Mouse (Mus musculus): Measurements from ENCODE around the gene Acat2.
"Not testable (repeated sequence)": the region's sequence is repeated elsewhere in the genome, so short reads cannot be mapped to it uniquely, and the experiment has no call there.

DNA sequence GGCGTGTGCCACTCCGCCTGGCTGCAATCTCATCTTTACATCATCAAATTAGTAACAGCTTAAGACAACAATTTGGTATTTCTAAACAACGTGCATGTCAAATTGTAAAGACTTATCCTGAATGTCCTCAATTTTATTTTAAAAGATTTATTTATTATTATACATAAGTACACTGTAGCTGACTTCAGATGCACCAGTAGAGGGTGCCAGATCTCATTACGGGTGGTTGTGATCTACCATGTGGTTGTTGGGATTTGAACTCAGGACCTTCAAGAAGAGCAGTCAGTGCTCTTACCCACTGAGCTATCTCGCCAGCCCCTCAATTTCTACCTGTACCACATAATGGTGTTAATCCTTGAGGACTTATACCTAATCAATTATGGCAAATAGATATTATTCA is 41.7 kb upstream of the Acat2 start:
- TF ChIP-seq CTCF, EP300 (IDR thresholded peaks at IDR 0.05; ENCODE audit: low read depth): not testable (repeated sequence)

Measured in heart, postnatal 0 days (tissue).